Mouse (Mus musculus) liver, embryonic 12.5 days (tissue): ENCODE data around the gene Bud13. TPM values are rescaled to one million over a fixed set of nuclear protein-coding genes. Genes with fewer than 3 reads are reported as not detected.

ENCODE experiments used
- ATAC-seq: fragments of 200-750 bp; cut with Nextera tagmentation; 2 replicates; pipeline ENCODE4 v1.8.0; 2017; ENCODE audit warnings: moderate number of reproducible peaks, mild to moderate bottlenecking, moderate library complexity
- H3K27ac ChIP-seq: fragments of 300-500 bp; sonication (generic); 2 replicates; pipeline ENCODE4 v1.5.1; 2016; ENCODE audit warnings: mild to moderate bottlenecking
- H3K27me3 ChIP-seq: fragments of 300-500 bp; sonication (generic); replicated peaks from 2 replicates; pipeline ENCODE4 v1.6.1; 2016; ENCODE audit warnings: mild to moderate bottlenecking, moderate library complexity
- H3K36me3 ChIP-seq: fragments of 300-500 bp; sonication (generic); 2 replicates; pipeline ENCODE4 v1.6.1; 2016; ENCODE audit warnings: mild to moderate bottlenecking, moderate library complexity
- H3K4me1 ChIP-seq: fragments of 300-500 bp; sonication (generic); 2 replicates; pipeline ENCODE4 v1.6.1; 2016
- H3K4me2 ChIP-seq: fragments of 300-500 bp; sonication (generic); 2 replicates; pipeline ENCODE4 v1.6.1; 2016; ENCODE audit warnings: mild to moderate bottlenecking, moderate library complexity
- H3K4me3 ChIP-seq: fragments of 300-500 bp; sonication (generic); 2 replicates; pipeline ENCODE4 v1.5.1; 2016; ENCODE audit warnings: mild to moderate bottlenecking, moderate library complexity
- H3K9ac ChIP-seq: fragments of 300-500 bp; sonication (generic); 2 replicates; pipeline ENCODE4 v1.6.1; 2016; ENCODE audit warnings: mild to moderate bottlenecking, moderate library complexity
- H3K9me3 ChIP-seq: fragments of 300-500 bp; sonication (generic); replicated peaks from 2 replicates; pipeline ENCODE4 v1.6.1; 2016; ENCODE audit warnings: mild to moderate bottlenecking, moderate library complexity
- WGBS: fragments of 180-500 bp; shearing (Covaris S2); methylation state at CpG from one replicate; pipeline ENCODE4 v1.1.7; 2016; ENCODE audit not compliant: insufficient replicate concordance; 5-methylcytosine and 5-hydroxymethylcytosine counted together
- polyA plus RNA-seq: library from polyadenylated mRNA; unstranded; fragments of >200 nt; fragmentation: Nextera tagmentation; extraction: Ambion mirVana; gene quantifications from 2 replicates; pipeline ENCODE4 v1.2.1, GENCODE M21; 2016

Bud13 gene
- 12.3 and 13.2 TPM in 2 replicates for polyA plus RNA-seq

GRCm38 (mm10) chr9:46282631-46283436 is at the start of gene Bud13:
Gene Bud13, plus strand, starts transcription at chr9:46283008.
- H3K4me3 ChIP-seq: peak within 1 kb of the TSS; percentile 92
- peaks cover 62% of the 10 kb centered on the region for H3K36me3 ChIP-seq
- peak within 1 kb of the TSS; percentile 85 for H3K27ac ChIP-seq
- H3K9me3 ChIP-seq: no peaks in the 10 kb centered on the region
- H3K4me1 ChIP-seq: peaks cover 25% of the 10 kb centered on the region
- peak within 1 kb of the TSS; percentile 73 for H3K4me2 ChIP-seq
- ATAC-seq: peak; percentile 90
- peak within 1 kb of the TSS; percentile 92 for H3K9ac ChIP-seq
- WGBS: under 1% methylated on average over 55 of the region's 55 CpGs
- H3K27me3 ChIP-seq: no peaks in the 10 kb centered on the region

DNA sequence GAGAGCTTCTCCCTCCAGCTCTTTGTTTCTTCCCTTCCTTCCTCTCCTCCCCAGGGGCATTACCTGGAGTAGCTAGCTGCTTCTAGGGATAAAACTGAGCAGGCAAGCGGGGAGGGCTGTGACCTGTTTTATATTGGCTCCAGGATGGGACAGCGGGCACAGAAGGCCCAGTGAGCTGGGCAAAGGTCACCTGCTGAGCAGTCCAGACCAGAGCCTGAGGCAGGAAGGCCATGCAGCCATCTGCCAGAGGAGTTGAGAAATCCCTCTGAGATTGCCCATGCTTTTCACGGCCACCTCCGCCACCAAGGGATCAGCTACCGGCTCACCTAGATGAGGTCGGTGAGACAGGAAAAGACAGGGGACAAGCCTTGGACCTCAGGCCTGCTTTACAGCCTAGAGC is 47.6 kb upstream of the Bud13 start:
- Histone ChIP-seq H3K27me3 (peaks cover 20% of the 10 kb centered on the region), H3K4me1 (peaks cover 29% of the 10 kb centered on the region), H3K4me2 (no peak overlapping the region), H3K9me3 (no peaks in the 10 kb centered on the region), H3K27ac (0 out of 2 replicates have a peak overlapping the region, but pooled peaks have one; percentile 18), H3K9ac (no peak overlapping the region), H3K36me3 (no peaks in the 10 kb centered on the region), H3K4me3 (no peak overlapping the region)
- ATAC-seq: peak; percentile 18; the same call in 1 of the 2 replicates
- WGBS: 71% methylated on average over 6 of the region's 6 CpGs

DNA sequence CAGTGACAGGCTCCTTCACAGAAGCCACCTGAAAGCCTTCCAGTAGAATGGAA is 47.4 kb upstream of the Bud13 start, which contains the start of gene Apoc3:
Gene Apoc3 (minus strand): TSS at position 41 of the 53 bp plus-strand sequence.
- Histone ChIP-seq H3K36me3 (no peaks in the 10 kb centered on the region), H3K4me1 (peaks cover 27% of the 10 kb centered on the region), H3K9me3 (no peaks in the 10 kb centered on the region), H3K27ac (0 out of 2 replicates have a peak within 1 kb of the TSS, but pooled peaks have one; percentile 18), H3K9ac (no peak within 1 kb of the TSS), H3K27me3 (peaks cover 18% of the 10 kb centered on the region), H3K4me3 (no peak within 1 kb of the TSS), H3K4me2 (no peak within 1 kb of the TSS)
- ATAC-seq: no peak

GRCm38 (mm10) chr9:46235649-46236048 is 47.2 kb upstream of the Bud13 start:
- no peak overlapping the region for H3K4me3 ChIP-seq
- H3K4me1 ChIP-seq: peaks cover 25% of the 10 kb centered on the region
- peaks cover 18% of the 10 kb centered on the region for H3K27me3 ChIP-seq
- H3K9ac ChIP-seq: no peak overlapping the region
- no peaks in the 10 kb centered on the region for H3K9me3 ChIP-seq
- H3K36me3 ChIP-seq: no peaks in the 10 kb centered on the region
- 0 out of 2 replicates have a peak overlapping the region, but pooled peaks have one; percentile 18 for H3K27ac ChIP-seq
- WGBS: 45% methylated on average over 4 of the region's 4 CpGs
- ATAC-seq: peak; percentile 69
- no peak overlapping the region for H3K4me2 ChIP-seq

GRCm38 (mm10) chr9:46238850-46239249 is 44.0 kb upstream of the Bud13 start:
- 65% methylated on average over 7 of the region's 7 CpGs for WGBS

DNA sequence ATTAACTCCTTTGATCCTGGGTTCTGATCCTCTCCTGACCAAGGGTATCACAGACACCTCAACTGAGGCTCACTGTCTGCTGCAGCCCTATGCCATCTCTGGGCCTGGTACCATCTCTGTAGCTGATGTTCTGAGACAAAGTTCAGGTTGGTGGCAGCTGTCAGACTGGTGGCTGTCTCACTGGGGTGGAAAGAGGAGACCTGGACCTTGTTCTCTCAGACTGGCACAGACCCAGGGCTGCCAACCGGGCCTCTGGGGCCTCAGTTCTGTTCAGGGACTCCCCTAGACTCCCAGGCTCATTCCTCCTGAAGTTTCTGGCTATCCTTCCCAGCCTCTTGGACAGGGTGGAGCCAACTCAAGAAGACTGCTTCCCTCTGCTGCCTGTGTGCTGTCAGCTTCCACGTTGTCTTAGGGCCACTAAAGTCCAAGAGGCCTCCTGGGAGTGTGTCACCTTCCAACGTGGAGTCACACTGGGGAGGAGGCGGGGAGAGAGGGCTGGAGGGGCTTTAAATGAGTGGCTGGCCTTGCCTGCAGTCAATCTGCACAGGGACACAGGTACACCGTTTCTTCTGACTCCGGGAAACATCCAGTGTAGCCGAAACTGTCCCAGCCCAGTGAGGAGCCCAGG is 42.2 kb upstream of the Bud13 start, which contains the start of gene Apoa4:
Gene Apoa4 (plus strand): TSS at position 171 of the 628 bp plus-strand sequence.
- H3K9ac ChIP-seq: no peak within 1 kb of the TSS
- no peak for ATAC-seq
- 46% methylated on average over 7 of the region's 7 CpGs for WGBS
- no peaks in the 10 kb centered on the region for H3K9me3 ChIP-seq
- H3K27me3 ChIP-seq: peaks cover 32% of the 10 kb centered on the region; the same call in 1 of the 2 replicates
- H3K36me3 ChIP-seq: no peaks in the 10 kb centered on the region
- no peak within 1 kb of the TSS for H3K4me2 ChIP-seq
- peaks cover 8% of the 10 kb centered on the region for H3K4me1 ChIP-seq
- no peak within 1 kb of the TSS for H3K4me3 ChIP-seq
- no peak within 1 kb of the TSS for H3K27ac ChIP-seq

More at GRCm38 (mm10) chr9:46238850-46239249, 44.0 kb upstream of the Bud13 start:
- H3K4me3 ChIP-seq: no peak overlapping the region
- H3K9ac ChIP-seq: no peak overlapping the region
- no peaks in the 10 kb centered on the region for H3K36me3 ChIP-seq
- no peak overlapping the region for H3K4me2 ChIP-seq
- no peaks in the 10 kb centered on the region for H3K9me3 ChIP-seq
- H3K4me1 ChIP-seq: peaks cover 15% of the 10 kb centered on the region
- H3K27me3 ChIP-seq: peaks cover 32% of the 10 kb centered on the region; the same call in 1 of the 2 replicates
- H3K27ac ChIP-seq: no peak overlapping the region
- ATAC-seq: no peak

GRCm38 (mm10) chr9:46241818-46242217 is 41.0 kb upstream of the Bud13 start:
- WGBS: 61% methylated on average over 2 of the region's 2 CpGs
- Histone ChIP-seq H3K4me1 (no peaks in the 10 kb centered on the region; the same call in none of the 2 replicates), H3K4me3 (no peak overlapping the region), H3K9ac (no peak overlapping the region), H3K9me3 (no peaks in the 10 kb centered on the region), H3K27me3 (peaks cover 32% of the 10 kb centered on the region; the same call in 1 of the 2 replicates), H3K4me2 (no peak overlapping the region), H3K36me3 (no peaks in the 10 kb centered on the region), H3K27ac (no peak overlapping the region)
- no peak for ATAC-seq

GRCm38 (mm10) chr9:46243122-46243521 is 39.7 kb upstream of the Bud13 start:
- Histone ChIP-seq H3K4me1 (no peaks in the 10 kb centered on the region; the same call in 1 of the 2 replicates), H3K27ac (no peak overlapping the region), H3K4me2 (no peak overlapping the region), H3K4me3 (no peak overlapping the region), H3K9ac (no peak overlapping the region), H3K27me3 (peaks cover 29% of the 10 kb centered on the region; the same call in 1 of the 2 replicates), H3K36me3 (no peaks in the 10 kb centered on the region), H3K9me3 (no peaks in the 10 kb centered on the region)
- no peak for ATAC-seq
- WGBS: 63% methylated on average over 4 of the region's 4 CpGs

GRCm38 (mm10) chr9:46243584-46243983 is 39.2 kb upstream of the Bud13 start:
- Histone ChIP-seq H3K9ac (no peak overlapping the region), H3K4me3 (no peak overlapping the region), H3K27me3 (peaks cover 26% of the 10 kb centered on the region; the same call in 1 of the 2 replicates), H3K9me3 (no peaks in the 10 kb centered on the region), H3K4me2 (no peak overlapping the region), H3K4me1 (no peaks in the 10 kb centered on the region; the same call in 1 of the 2 replicates), H3K36me3 (no peaks in the 10 kb centered on the region), H3K27ac (no peak overlapping the region)
- ATAC-seq: no peak
- WGBS: 67% methylated on average over 8 of the region's 8 CpGs

GRCm38 (mm10) chr9:46246752-46247324 is 36.0 kb upstream of the Bud13 start:
- no peak overlapping the region for H3K27ac ChIP-seq
- H3K4me3 ChIP-seq: no peak overlapping the region
- peaks cover 13% of the 10 kb centered on the region; the same call in 1 of the 2 replicates for H3K27me3 ChIP-seq
- H3K9me3 ChIP-seq: no peaks in the 10 kb centered on the region
- H3K9ac ChIP-seq: no peak overlapping the region
- no peaks in the 10 kb centered on the region for H3K36me3 ChIP-seq
- H3K4me1 ChIP-seq: no peaks in the 10 kb centered on the region; the same call in 1 of the 2 replicates
- peak overlapping the region; percentile 25 for H3K4me2 ChIP-seq
- ATAC-seq: peak; percentile 40; the same call in 1 of the 2 replicates
- WGBS: 28% methylated on average over 11 of the region's 11 CpGs

- no peaks in the 10 kb centered on the region for H3K27me3 ChIP-seq
- no peak overlapping the region for H3K4me2 ChIP-seq
- H3K9me3 ChIP-seq: no peaks in the 10 kb centered on the region
- H3K4me1 ChIP-seq: 0 out of 2 replicates have a peak, but pooled peaks cover 9% of the 10 kb centered on the region
- no peaks in the 10 kb centered on the region for H3K36me3 ChIP-seq
- no peak for ATAC-seq
- no peak overlapping the region for H3K9ac ChIP-seq
- no peak overlapping the region for H3K27ac ChIP-seq
- 72% methylated on average over 7 of the region's 7 CpGs for WGBS
- no peak overlapping the region for H3K4me3 ChIP-seq
Measured at GRCm38 (mm10) chr9:46256177-46256576, 26.6 kb upstream of the Bud13 start.
